Comparison of ENCODE assay signal across 8 mouse cellular contexts in the genomic region with DNA sequence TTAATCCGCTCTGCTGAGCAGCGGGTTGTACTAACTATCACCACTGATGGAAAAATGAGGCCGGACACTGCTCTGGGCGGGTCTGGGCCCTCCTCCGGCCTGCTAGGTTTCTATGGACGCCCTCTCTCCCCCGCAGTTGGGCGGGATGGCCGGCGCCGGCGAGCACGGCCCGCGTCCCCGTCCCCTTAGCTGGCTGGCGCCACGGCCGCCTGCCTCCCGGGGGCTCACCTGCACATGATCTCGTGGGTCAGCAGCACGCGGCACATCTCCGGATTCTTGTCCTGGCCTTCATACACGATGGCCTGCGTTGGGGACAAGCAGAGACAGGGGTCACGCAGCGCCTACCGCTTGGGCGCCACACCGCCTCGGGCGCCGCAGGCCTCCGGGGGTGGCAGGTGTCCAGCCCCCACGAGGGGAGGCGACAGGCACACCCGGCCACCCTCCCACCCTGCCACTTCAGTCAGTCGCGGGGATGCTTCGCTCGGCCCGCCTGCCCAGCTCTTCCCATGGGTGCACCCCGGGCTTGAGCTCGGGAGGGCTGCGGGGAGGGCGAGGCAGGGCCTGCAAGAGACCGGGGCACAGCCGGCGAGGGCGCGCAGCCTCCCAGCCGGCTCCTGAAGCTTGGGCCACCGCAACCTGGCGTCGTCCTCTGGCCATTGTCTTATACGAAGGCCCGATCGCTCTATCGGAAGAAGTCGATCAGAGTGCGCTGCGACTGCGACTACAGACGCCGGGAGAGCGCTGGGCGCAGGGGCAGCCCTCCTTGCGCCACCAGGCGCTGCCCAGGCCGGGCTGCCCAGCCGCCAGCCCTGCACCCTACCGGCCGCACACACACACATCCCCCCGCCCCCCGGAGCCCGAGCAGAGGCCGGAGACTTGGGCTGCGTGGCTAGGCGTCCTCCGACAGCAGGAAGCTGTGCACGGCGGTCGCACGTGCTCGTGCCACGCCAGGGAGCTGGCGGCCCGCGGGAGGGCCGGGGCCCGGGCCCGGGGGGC. TPM values are rescaled to one million over a fixed set of nuclear protein-coding genes. Genes with fewer than 3 reads are reported as not detected.
A peak's percentile ranks its signal among the peaks of the same experiment; 100 is the strongest.
DNase-seq lines count a peak whose midpoint lies in the region; ATAC-seq and TF ChIP-seq lines count a peak whose summit lies in the region.

No protein-coding gene starts in this region.

- H3K4me1 ChIP-seq in bone marrow macrophage, adult 2 months (ENCODE audit: control insufficient read depth, insufficient read depth, low read length), result peaks cover 7% of the 10 kb centered on the region
- H3K4me1 ChIP-seq in heart, embryonic 11.5 days (ENCODE audit: control insufficient read depth, insufficient read depth, low read length), result peaks cover 16% of the 10 kb centered on the region
- peaks cover 37% of the 10 kb centered on the region for H3K4me1 ChIP-seq in limb, embryonic 13.5 days
- no peaks in the 10 kb centered on the region; the same call in 1 of the 2 replicates for H3K4me1 ChIP-seq in stomach, postnatal 0 days (replicated peaks; ENCODE audit: control insufficient read depth, insufficient read depth)

- peak; percentile 50 for DNase-seq in adrenal gland, postnatal 14 days
- DNase-seq in adrenal gland, adult 8-10 months, result no peak
- no peak for DNase-seq in stomach, postnatal 0 days (ENCODE audit: low spot score)
- no peak for DNase-seq in layer of hippocampus, adult 8-10 months (ENCODE audit: low spot score in 2 of 2)
- no peak for DNase-seq in right cerebral cortex, postnatal 4 days

- TF ChIP-seq EP300 in stomach, postnatal 0 days (optimal IDR thresholded peaks at IDR 0.05), result no peak

- ATAC-seq in heart, embryonic 11.5 days (replicated peaks; ENCODE audit: insufficient number of reproducible peaks, low FRiP score, low TSS enrichment), result 0 out of 2 replicates have a peak, but pooled peaks have one; percentile 8
- no peak for ATAC-seq in limb, embryonic 13.5 days (ENCODE audit: low FRiP score, low read depth)
- 0 out of 2 replicates have a peak, but pooled peaks have one; percentile 13 for ATAC-seq in stomach, postnatal 0 days (ENCODE audit: low FRiP score, low TSS enrichment)

- no peaks in the 10 kb centered on the region for H3K36me3 ChIP-seq in heart, embryonic 11.5 days (ENCODE audit: control insufficient read depth, insufficient read depth, low read length)
- peaks cover 13% of the 10 kb centered on the region for H3K36me3 ChIP-seq in limb, embryonic 13.5 days
- H3K36me3 ChIP-seq in stomach, postnatal 0 days (ENCODE audit: control insufficient read depth, insufficient read depth, low read length), result no peaks in the 10 kb centered on the region

- H3K4me2 ChIP-seq in heart, embryonic 11.5 days, result peak overlapping the region; percentile 77
- H3K4me2 ChIP-seq in limb, embryonic 13.5 days (replicated peaks), result peak overlapping the region; percentile 91
- H3K4me2 ChIP-seq in stomach, postnatal 0 days (replicated peaks; ENCODE audit: low read depth), result peak overlapping the region; percentile 44

- under 1% methylated on average over 81 of the region's 93 CpGs for WGBS in heart, embryonic 11.5 days (ENCODE audit: insufficient replicate concordance)
- WGBS in limb, embryonic 13.5 days, result 1% methylated on average over 82 of the region's 93 CpGs
- WGBS in stomach, postnatal 0 days, result 4% methylated on average over 87 of the region's 93 CpGs

- H3K27ac ChIP-seq in bone marrow macrophage, adult 2 months (ENCODE audit: insufficient read depth, low read depth, low read length), result no peak overlapping the region
- H3K27ac ChIP-seq in heart, embryonic 11.5 days (ENCODE audit: low read depth, low read length), result no peak overlapping the region
- peak overlapping the region; percentile 91 for H3K27ac ChIP-seq in limb, embryonic 13.5 days
- H3K27ac ChIP-seq in stomach, postnatal 0 days (replicated peaks), result no peak overlapping the region

- peak overlapping the region; percentile 47 for H3K4me3 ChIP-seq in bone marrow macrophage, adult 2 months (ENCODE audit: insufficient read depth, low read length)
- H3K4me3 ChIP-seq in heart, embryonic 11.5 days (ENCODE audit: low read depth, low read length), result peak overlapping the region; percentile 48
- H3K4me3 ChIP-seq in limb, embryonic 13.5 days, result peak overlapping the region; percentile 86
- H3K4me3 ChIP-seq in stomach, postnatal 0 days (ENCODE audit: low read depth, low read length), result peak overlapping the region; percentile 32

- H3K27me3 ChIP-seq in heart, embryonic 11.5 days (ENCODE audit: control insufficient read depth, insufficient read depth, low read length), result peaks cover 69% of the 10 kb centered on the region
- H3K27me3 ChIP-seq in limb, embryonic 13.5 days, result peaks cover 31% of the 10 kb centered on the region
- peaks cover 21% of the 10 kb centered on the region; the same call in 1 of the 2 replicates for H3K27me3 ChIP-seq in stomach, postnatal 0 days (ENCODE audit: control insufficient read depth, insufficient read depth, low read length)

- peak overlapping the region; percentile 62 for H3K9ac ChIP-seq in heart, embryonic 11.5 days (ENCODE audit: low read depth, low read length)
- peak overlapping the region; percentile 99 for H3K9ac ChIP-seq in limb, embryonic 13.5 days
- no peak overlapping the region for H3K9ac ChIP-seq in stomach, postnatal 0 days (ENCODE audit: low read length)

- H3K9me3 ChIP-seq in heart, embryonic 11.5 days (replicated peaks; ENCODE audit: control insufficient read depth, low read length), result no peaks in the 10 kb centered on the region
- H3K9me3 ChIP-seq in limb, embryonic 13.5 days, result no peaks in the 10 kb centered on the region
- no peaks in the 10 kb centered on the region for H3K9me3 ChIP-seq in stomach, postnatal 0 days (ENCODE audit: control insufficient read depth, low read length)

- no peak for TF ChIP-seq POLR2A in bone marrow macrophage, adult 2 months (IDR thresholded peaks at IDR 0.05; ENCODE audit: borderline replicate concordance, low read depth, low read length)

- no peak for TF ChIP-seq CTCF in bone marrow macrophage, adult 2 months (IDR thresholded peaks at IDR 0.05; ENCODE audit: low read depth, low read length)
- TF ChIP-seq CTCF in stomach, postnatal 0 days (IDR thresholded peaks at IDR 0.05; ENCODE audit: low read depth), result 0 out of 2 replicates have a peak, but pooled peaks have one; percentile 9

RNA-seq across cellular contexts. Expression of gene Ebf3, which starts 4.9 kb away (rescaled TPM):
- 12.6 and 13.1 TPM in 2 replicates for total RNA-seq in adrenal gland, postnatal 14 days (2021)
- 1 to 10 TPM; 1.2 to 4.9 (median 2.8) TPM for total RNA-seq in adrenal gland, adult 8-10 months (2022)
- 0.19 and 0.63 TPM in 2 replicates for polyA plus RNA-seq in bone marrow macrophage, adult 2 months (2012; ENCODE audit: insufficient read depth, insufficient read length, missing spikeins)
- 0.90 and 1.6 TPM in 2 replicates for polyA plus RNA-seq in heart, embryonic 11.5 days (2014; fragmentation: Nextera tagmentation; extraction: Ambion mirVana)
- 13.4 and 16.9 TPM in 2 replicates for polyA plus RNA-seq in limb, embryonic 13.5 days (2015; fragmentation: Nextera tagmentation; extraction: Ambion mirVana)
- 0.58 and 0.65 TPM in 2 replicates for polyA plus RNA-seq in stomach, postnatal 0 days (2015; fragmentation: Nextera tagmentation; extraction: Ambion mirVana)
- total RNA-seq in layer of hippocampus, adult 8-10 months (2022), result 1 to 10 TPM in 3 of 4 experiments, under 1 TPM in 1; 0.59 to 1.9 (median 1.3) TPM

Comparison
In these comparisons a context has a peak if more than half of its experiments do, and no peak if none do; other contexts are left out.
1. H3K4me3 ChIP-seq: peak in every context shown above with its lines; median percentile 86 in limb, embryonic 13.5 days; 48 in heart, embryonic 11.5 days; 47 in bone marrow macrophage, adult 2 months; 32 in stomach, postnatal 0 days.